Mouse (Mus musculus) left cerebral cortex, adult 8-10 months (tissue): ENCODE results near the gene Dnah11. TPM values are rescaled to one million over a fixed set of nuclear protein-coding genes. Genes with fewer than 3 reads are reported as not detected.

Experiments
- total RNA-seq, 4 experiments: library from RNA; stranded (reverse); gene quantifications; 2 replicates each; pipeline ENCODE4 v1.2.4; 2022

Gene Dnah11
- total RNA-seq, 4 experiments from 2014 or later, result 0.66 to 1.9 (median 1.3) TPM

Other genes starting within 250 kb of the Dnah11 start
- gene Sp4, start 102.4 kb upstream of the Dnah11 start, total RNA-seq, result 10 to 100 TPM; 28.0 to 35.5 (median 31.6) TPM